Mouse (Mus musculus) heart, postnatal 0 days (tissue): Measurements from ENCODE around the gene Acp5.

Source experiments
- CTCF ChIP-seq: IDR thresholded peaks from 2 replicates; pipeline ENCODE4 v1.5.1; 2016; ENCODE audit warnings: antibody characterized with exemption, control low read depth, low read depth
- EP300 ChIP-seq: IDR thresholded peaks from 2 replicates; pipeline ENCODE4 v1.6.1; 2016; ENCODE audit warnings: antibody characterized with exemption, low read depth

DNA sequence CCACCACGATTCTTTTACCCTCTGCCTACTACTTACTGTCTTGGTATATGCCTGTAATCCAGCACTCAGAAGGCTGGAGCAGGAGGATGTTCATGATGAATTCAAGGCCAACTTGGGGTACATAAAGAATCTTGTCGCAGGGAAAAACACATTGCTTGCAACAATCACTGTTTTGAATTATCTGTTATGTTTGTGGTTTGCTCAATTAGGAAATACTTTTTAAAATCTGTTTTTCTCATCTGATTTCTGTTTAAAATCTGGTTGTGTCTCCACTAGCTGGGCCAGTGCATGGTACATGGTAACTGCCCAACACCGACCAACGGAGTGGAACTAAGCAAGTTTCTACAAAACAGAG is 50.9 kb downstream of the Acp5 start:
- TF ChIP-seq CTCF, result no peak
- TF ChIP-seq EP300, result no peak
